Mouse (Mus musculus): ENCODE measurements around the gene Lyrm4.

GRCm38 (mm10) chr13:36120606-36121005 lies 3.3 kb upstream of the Lyrm4 start:
- TF ChIP-seq HCFC1 (IDR thresholded peaks at IDR 0.05; ENCODE audit: borderline replicate concordance, insufficient read depth, low read length) (no peak), MAFK (IDR thresholded peaks at IDR 0.05; ENCODE audit: insufficient read depth, low read depth, low read length) (no peak), ZNF384 (IDR thresholded peaks at IDR 0.05; ENCODE audit: low read depth, low read length) (no peak), CHD2 (IDR thresholded peaks at IDR 0.05; ENCODE audit: low read depth, low read length) (no peak), ZC3H11A (IDR thresholded peaks at IDR 0.05; ENCODE audit: borderline replicate concordance, low read depth, low read length) (no peak)
